Mouse (Mus musculus): ENCODE measurements at regions not wholly inside any gene's neighbourhood (a gene's known extent, or its start where the extent isn't known, plus 50 kb on each side); places are given as distances from the start of the nearest gene placed in this dataset.

DNA sequence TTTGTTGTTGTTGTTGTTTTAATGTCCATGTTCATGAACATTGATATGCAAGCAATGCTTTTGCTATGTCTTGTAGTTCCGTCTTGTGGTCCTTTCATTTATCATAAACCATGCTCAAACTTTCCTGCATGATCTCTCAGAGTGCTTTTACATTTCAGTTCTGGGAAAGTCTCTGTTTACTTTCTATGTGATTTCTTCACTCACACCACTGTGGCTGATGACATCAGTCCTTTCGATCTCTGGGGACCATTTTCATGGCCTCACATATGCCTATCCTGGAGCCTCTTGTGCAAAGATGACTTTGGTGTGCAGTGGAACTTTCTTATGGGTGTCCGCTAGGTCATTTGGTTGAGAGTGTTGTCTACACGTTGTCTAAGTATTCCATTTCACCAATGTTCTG lies 105.1 kb downstream of the Bcl2l11 start:
- Histone ChIP-seq H3K4me3 (ENCODE audit: insufficient read depth, poor library complexity, severe bottlenecking) (no peak overlapping the region), H3K36me3 (ENCODE audit: control insufficient read depth, insufficient read depth) (no peaks in the 10 kb centered on the region), H3K79me2 (ENCODE audit: control insufficient read depth, insufficient read depth) (no peaks in the 10 kb centered on the region), H3K79me3 (ENCODE audit: low read depth) (no peaks in the 10 kb centered on the region), H3K27me3 (ENCODE audit: control insufficient read depth, insufficient read depth, insufficient read length) (no peaks in the 10 kb centered on the region), H3ac (ENCODE audit: control insufficient read depth, insufficient read length, low read depth) (no peak overlapping the region)
- TF ChIP-seq CEBPB (IDR thresholded peaks at IDR 0.05; ENCODE audit: low read depth) (peak; percentile 67), USF1 (IDR thresholded peaks at IDR 0.05; ENCODE audit: low read depth) (no peak)

DNA sequence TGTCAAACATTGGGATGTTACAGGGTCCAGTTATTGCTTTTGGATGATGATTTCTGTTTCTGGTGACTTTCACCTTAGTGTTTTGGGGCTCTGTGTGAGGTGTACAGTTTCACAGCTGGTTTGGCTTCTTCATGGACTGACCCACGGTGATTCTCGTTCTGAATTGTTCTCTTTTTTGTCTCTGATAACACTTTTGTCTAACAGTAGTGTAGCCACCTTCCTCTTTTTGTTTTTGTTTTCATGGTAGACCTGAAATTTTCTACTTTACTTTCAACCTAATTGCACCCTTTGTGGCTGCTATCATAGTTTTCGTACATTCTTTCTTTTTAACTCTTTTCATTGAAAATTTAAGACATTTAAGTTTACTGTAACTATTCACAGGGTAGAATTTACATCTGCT lies 105.5 kb downstream of the Bcl2l11 start:
- no peak overlapping the region for H3ac ChIP-seq (ENCODE audit: control insufficient read depth, insufficient read length, low read depth)
- no peaks in the 10 kb centered on the region for H3K27me3 ChIP-seq (ENCODE audit: control insufficient read depth, insufficient read depth, insufficient read length)
- H3K4me3 ChIP-seq (ENCODE audit: insufficient read depth, poor library complexity, severe bottlenecking): no peak overlapping the region
- no peaks in the 10 kb centered on the region for H3K79me2 ChIP-seq (ENCODE audit: control insufficient read depth, insufficient read depth)
- H3K36me3 ChIP-seq (ENCODE audit: control insufficient read depth, insufficient read depth): no peaks in the 10 kb centered on the region
- TF ChIP-seq CEBPB (IDR thresholded peaks at IDR 0.05; ENCODE audit: low read depth) (no peak), MAX (IDR thresholded peaks at IDR 0.05) (no peak), MYOG (IDR thresholded peaks at IDR 0.05; ENCODE audit: control insufficient read depth, extremely low read depth, insufficient read length) (no peak), MYOD1 (IDR thresholded peaks at IDR 0.05; ENCODE audit: control insufficient read depth, insufficient read length, low read depth) (no peak), USF1 (IDR thresholded peaks at IDR 0.05; ENCODE audit: low read depth) (no peak), FOSL1 (IDR thresholded peaks at IDR 0.05; ENCODE audit: insufficient read depth, low read length, poor library complexity, severe bottlenecking) (no peak), CTCF (IDR thresholded peaks at IDR 0.05; ENCODE audit: control insufficient read depth, insufficient read depth, insufficient read length) (no peak)
- H3K79me3 ChIP-seq (ENCODE audit: low read depth): no peaks in the 10 kb centered on the region

DNA sequence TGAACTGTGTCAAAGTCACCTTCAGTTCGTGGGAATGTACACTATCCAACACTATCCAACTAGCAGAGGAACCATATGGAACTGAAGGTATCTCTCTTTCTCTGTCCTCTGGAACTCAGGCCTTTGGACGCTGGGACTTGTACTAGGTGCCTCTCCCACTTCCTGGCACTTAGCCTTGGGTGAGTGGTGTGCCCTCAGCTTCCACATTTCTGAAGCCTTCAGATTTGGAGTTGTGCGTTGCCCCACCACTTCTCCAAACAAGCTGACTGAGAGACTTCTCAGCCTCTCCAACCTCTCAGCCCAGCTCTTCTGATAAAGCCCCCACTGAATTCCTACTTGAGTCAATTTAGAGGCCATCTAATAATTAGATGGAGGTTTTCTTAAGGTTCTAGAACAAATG lies 106.2 kb downstream of the Bcl2l11 start:
- H3K4me3 ChIP-seq (ENCODE audit: insufficient read depth, poor library complexity, severe bottlenecking): no peak overlapping the region
- TF ChIP-seq CEBPB (IDR thresholded peaks at IDR 0.05; ENCODE audit: low read depth) (no peak), USF1 (IDR thresholded peaks at IDR 0.05; ENCODE audit: low read depth) (no peak), MYOD1 (IDR thresholded peaks at IDR 0.05; ENCODE audit: control insufficient read depth, insufficient read length, low read depth) (no peak), MYOG (IDR thresholded peaks at IDR 0.05; ENCODE audit: control insufficient read depth, extremely low read depth, insufficient read length) (no peak), MAX (IDR thresholded peaks at IDR 0.05) (no peak), CTCF (IDR thresholded peaks at IDR 0.05; ENCODE audit: control insufficient read depth, insufficient read depth, insufficient read length) (no peak), FOSL1 (IDR thresholded peaks at IDR 0.05; ENCODE audit: insufficient read depth, low read length, poor library complexity, severe bottlenecking) (no peak)
- no peaks in the 10 kb centered on the region for H3K36me3 ChIP-seq (ENCODE audit: control insufficient read depth, insufficient read depth)
- H3K27me3 ChIP-seq (ENCODE audit: control insufficient read depth, insufficient read depth, insufficient read length): no peaks in the 10 kb centered on the region
- no peaks in the 10 kb centered on the region for H3K79me2 ChIP-seq (ENCODE audit: control insufficient read depth, insufficient read depth)
- H3K79me3 ChIP-seq (ENCODE audit: low read depth): no peaks in the 10 kb centered on the region
- H3ac ChIP-seq (ENCODE audit: control insufficient read depth, insufficient read length, low read depth): no peak overlapping the region

GRCm38 (mm10) chr2:128235127-128235526 lies 109.3 kb downstream of the Bcl2l11 start:
- H3K79me2 ChIP-seq (ENCODE audit: control insufficient read depth, insufficient read depth): no peaks in the 10 kb centered on the region
- TF ChIP-seq CTCF (IDR thresholded peaks at IDR 0.05; ENCODE audit: control insufficient read depth, insufficient read depth, insufficient read length): no peak
- H3K36me3 ChIP-seq (ENCODE audit: control insufficient read depth, insufficient read depth): no peaks in the 10 kb centered on the region
- no peak overlapping the region for H3ac ChIP-seq (ENCODE audit: control insufficient read depth, insufficient read length, low read depth)
- no peaks in the 10 kb centered on the region for H3K79me3 ChIP-seq (ENCODE audit: low read depth)
- no peak overlapping the region for H3K4me3 ChIP-seq (ENCODE audit: insufficient read depth, poor library complexity, severe bottlenecking)
- H3K27me3 ChIP-seq (ENCODE audit: control insufficient read depth, insufficient read depth, insufficient read length): no peaks in the 10 kb centered on the region

- Histone ChIP-seq H3ac (ENCODE audit: control insufficient read depth, insufficient read length, low read depth) (no peak overlapping the region), H3K27me3 (ENCODE audit: control insufficient read depth, insufficient read depth, insufficient read length) (no peaks in the 10 kb centered on the region), H3K79me2 (ENCODE audit: control insufficient read depth, insufficient read depth) (no peaks in the 10 kb centered on the region), H3K4me3 (ENCODE audit: insufficient read depth, poor library complexity, severe bottlenecking) (no peak overlapping the region), H3K36me3 (ENCODE audit: control insufficient read depth, insufficient read depth) (no peaks in the 10 kb centered on the region), H3K79me3 (ENCODE audit: low read depth) (no peaks in the 10 kb centered on the region)
- no peak for TF ChIP-seq MYOD1 (IDR thresholded peaks at IDR 0.05; ENCODE audit: control insufficient read depth, insufficient read length, low read depth)
- no peak for TF ChIP-seq CEBPB (IDR thresholded peaks at IDR 0.05; ENCODE audit: low read depth)
- no peak for TF ChIP-seq MAX (IDR thresholded peaks at IDR 0.05)
- no peak for TF ChIP-seq MYOG (IDR thresholded peaks at IDR 0.05; ENCODE audit: control insufficient read depth, extremely low read depth, insufficient read length)
- TF ChIP-seq USF1 (IDR thresholded peaks at IDR 0.05; ENCODE audit: low read depth): no peak
Observed at GRCm38 (mm10) chr2:128239451-128239850, 113.6 kb downstream of the Bcl2l11 start.

DNA sequence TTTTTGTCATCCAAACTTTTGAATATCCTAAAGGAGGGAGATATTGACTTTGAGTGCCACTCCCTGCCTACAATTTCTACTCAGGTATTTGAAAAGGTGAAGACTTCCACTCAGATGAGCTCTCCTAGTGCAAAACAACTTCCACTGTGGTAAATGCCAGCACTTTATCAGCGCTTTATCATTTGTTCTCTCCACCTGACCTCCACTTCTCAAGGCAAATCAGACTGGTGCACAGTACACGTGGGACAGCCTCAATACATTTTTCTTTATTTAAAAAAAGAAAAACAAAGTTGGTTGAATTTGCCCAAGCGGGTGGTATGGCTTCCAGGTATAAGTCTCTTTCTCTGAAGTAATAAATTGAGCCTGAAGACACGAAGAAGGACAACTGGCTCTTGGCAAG lies 114.2 kb downstream of the Bcl2l11 start:
- Histone ChIP-seq H3ac (ENCODE audit: control insufficient read depth, insufficient read length, low read depth) (peak overlapping the region; percentile 9), H3K79me3 (ENCODE audit: low read depth) (no peaks in the 10 kb centered on the region), H3K4me3 (ENCODE audit: insufficient read depth, poor library complexity, severe bottlenecking) (no peak overlapping the region), H3K36me3 (ENCODE audit: control insufficient read depth, insufficient read depth) (no peaks in the 10 kb centered on the region), H3K79me2 (ENCODE audit: control insufficient read depth, insufficient read depth) (no peaks in the 10 kb centered on the region), H3K27me3 (ENCODE audit: control insufficient read depth, insufficient read depth, insufficient read length) (no peaks in the 10 kb centered on the region)
- TF ChIP-seq FOSL1 (IDR thresholded peaks at IDR 0.05; ENCODE audit: insufficient read depth, low read length, poor library complexity, severe bottlenecking) (no peak), CEBPB (IDR thresholded peaks at IDR 0.05; ENCODE audit: low read depth) (no peak), MAX (IDR thresholded peaks at IDR 0.05) (no peak), MYOD1 (IDR thresholded peaks at IDR 0.05; ENCODE audit: control insufficient read depth, insufficient read length, low read depth) (no peak), CTCF (IDR thresholded peaks at IDR 0.05; ENCODE audit: control insufficient read depth, insufficient read depth, insufficient read length) (no peak), MYOG (IDR thresholded peaks at IDR 0.05; ENCODE audit: control insufficient read depth, extremely low read depth, insufficient read length) (no peak)

Measured in C2C12 (cell line).